Mouse (Mus musculus) hindbrain, embryonic 14.5 days (tissue): ENCODE data around the gene Stkld1. TPM values are rescaled to one million over a fixed set of nuclear protein-coding genes. Genes with fewer than 3 reads are reported as not detected.

Experiments used
- ATAC-seq: fragments of 200-750 bp; cut with Nextera tagmentation; 2 replicates; pipeline ENCODE4 v1.8.0; 2017; ENCODE audit warnings: moderate number of reproducible peaks, mild to moderate bottlenecking, moderate TSS enrichment, moderate library complexity; ENCODE audit not compliant: low FRiP score
- DNase-seq: peaks from one replicate; pipeline ENCODE4 v3.0.0-alpha.2; 2015; ENCODE audit warnings: low spot score
- H3K27ac ChIP-seq: fragments of 300-500 bp; sonication (generic); 2 replicates; pipeline ENCODE4 v1.5.1; 2014; ENCODE audit warnings: mild to moderate bottlenecking, moderate library complexity
- H3K27me3 ChIP-seq: fragments of 300-500 bp; sonication (generic); 2 replicates; pipeline ENCODE4 v1.6.1; 2014; ENCODE audit warnings: mild to moderate bottlenecking, low read length, mixed read lengths; ENCODE audit not compliant: control insufficient read depth, insufficient read depth
- H3K36me3 ChIP-seq: fragments of 300-500 bp; sonication (generic); replicated peaks from 2 replicates; pipeline ENCODE4 v1.6.1; 2014; ENCODE audit not compliant: control insufficient read depth, insufficient read depth
- H3K4me1 ChIP-seq: fragments of 300-500 bp; sonication (generic); replicated peaks from 2 replicates; pipeline ENCODE4 v1.6.1; 2014; ENCODE audit warnings: antibody characterized with exemption, low read length, mixed read lengths; ENCODE audit not compliant: control insufficient read depth, insufficient read depth
- H3K4me2 ChIP-seq: fragments of 300-500 bp; sonication (generic); replicated peaks from 2 replicates; pipeline ENCODE4 v1.6.1; 2014; ENCODE audit warnings: mild to moderate bottlenecking, moderate library complexity
- H3K4me3 ChIP-seq: fragments of 300-500 bp; sonication (generic); replicated peaks from 2 replicates; pipeline ENCODE4 v1.5.1; 2014; ENCODE audit warnings: mild to moderate bottlenecking, low read length
- H3K9ac ChIP-seq: fragments of 300-500 bp; sonication (generic); 2 replicates; pipeline ENCODE4 v1.6.1; 2014
- H3K9me3 ChIP-seq: fragments of 300-500 bp; sonication (generic); 2 replicates; pipeline ENCODE4 v1.6.1; 2016; ENCODE audit warnings: low read length; ENCODE audit not compliant: control insufficient read depth
- WGBS: fragments of 180-500 bp; shearing (Covaris S2); extraction: QIAGEN DNeasy Blood & Tissue Kit; methylation state at CpG from one replicate; pipeline ENCODE4 v1.1.7; 2014; 5-methylcytosine and 5-hydroxymethylcytosine counted together
- polyA plus RNA-seq: library from polyadenylated mRNA; unstranded; fragments of >200 nt; fragmentation: Nextera tagmentation; extraction: Ambion mirVana; gene quantifications from 2 replicates; pipeline ENCODE4 v1.2.1, GENCODE M21; 2014

The Stkld1 gene
- polyA plus RNA-seq, 1 experiment from 2014 or later: not detected

- Histone ChIP-seq H3K36me3 (peaks cover 44% of the 10 kb centered on the region), H3K27me3 (no peaks in the 10 kb centered on the region), H3K4me3 (no peak overlapping the region), H3K9ac (no peak overlapping the region), H3K4me2 (no peak overlapping the region), H3K27ac (no peak overlapping the region), H3K4me1 (peaks cover 36% of the 10 kb centered on the region), H3K9me3 (no peaks in the 10 kb centered on the region)
- 83% methylated on average over 3 of the region's 3 CpGs for WGBS
- no peak for DNase-seq
- no peak for ATAC-seq
Observed at GRCm38 (mm10) chr2:26906431-26906830, 27.4 kb upstream of the Stkld1 start.

DNA sequence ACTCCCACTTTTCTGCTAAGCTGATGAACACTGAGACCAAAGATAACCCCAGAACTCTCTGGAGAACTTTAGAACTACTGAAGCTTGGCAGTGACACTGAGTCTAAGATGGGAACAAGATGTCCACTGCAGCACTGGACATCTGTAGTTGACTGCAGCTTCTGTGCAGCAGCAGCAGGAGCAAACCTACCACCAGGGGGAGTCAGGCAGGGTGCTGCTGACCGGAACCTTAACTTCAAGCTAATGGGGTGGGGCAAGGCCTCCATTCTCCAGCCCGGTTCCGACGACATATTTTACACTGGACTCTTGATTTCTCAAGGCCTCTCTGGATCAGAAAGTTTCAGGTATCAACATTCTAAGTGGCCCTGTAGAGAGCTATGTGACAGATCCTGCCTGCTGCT is 26.7 kb upstream of the Stkld1 start:
- ATAC-seq: no peak
- Histone ChIP-seq H3K9me3 (no peaks in the 10 kb centered on the region), H3K9ac (no peak overlapping the region), H3K4me1 (peaks cover 38% of the 10 kb centered on the region), H3K27me3 (no peaks in the 10 kb centered on the region), H3K4me3 (no peak overlapping the region), H3K27ac (no peak overlapping the region), H3K4me2 (no peak overlapping the region), H3K36me3 (peaks cover 50% of the 10 kb centered on the region)
- 62% methylated on average over 4 of the region's 4 CpGs for WGBS
- no peak for DNase-seq

DNA sequence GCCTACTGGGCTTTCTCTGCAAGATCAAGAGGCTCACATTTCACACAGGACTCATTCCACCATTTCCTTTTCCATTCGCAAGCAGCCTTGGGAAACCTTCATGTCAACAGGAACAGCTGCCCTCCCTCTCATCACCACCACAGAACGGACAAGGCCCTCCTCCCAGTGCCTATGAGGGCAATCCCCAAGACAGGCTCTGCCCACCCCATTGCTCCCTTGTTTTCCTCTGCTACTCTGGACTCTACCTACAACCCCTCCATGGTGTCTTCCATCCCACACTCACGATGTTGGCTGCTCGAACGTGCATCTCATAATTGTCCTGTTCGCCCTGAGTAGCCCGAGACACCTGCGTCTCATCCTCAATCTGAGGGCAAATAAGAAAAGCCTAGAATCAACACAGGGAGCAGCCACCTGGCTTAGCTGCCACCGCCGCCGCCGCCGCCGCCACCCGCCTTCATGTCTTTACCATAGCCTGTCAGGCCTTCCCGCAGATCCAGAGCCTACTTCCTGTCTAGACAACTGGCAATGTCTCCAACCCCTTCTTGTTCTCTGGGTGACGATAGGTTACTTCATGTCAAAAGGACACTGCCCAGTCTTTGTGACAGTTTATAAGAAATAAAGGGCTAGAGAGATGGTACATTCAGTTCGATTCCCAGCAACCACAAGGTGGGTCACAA is 25.0 kb upstream of the Stkld1 start:
- WGBS: 90% methylated on average over 18 of the region's 18 CpGs
- H3K9me3 ChIP-seq: no peaks in the 10 kb centered on the region
- peak overlapping the region; percentile 78 for H3K4me3 ChIP-seq
- peaks cover 33% of the 10 kb centered on the region for H3K4me1 ChIP-seq
- peaks cover 67% of the 10 kb centered on the region for H3K36me3 ChIP-seq
- no peak for DNase-seq
- no peaks in the 10 kb centered on the region for H3K27me3 ChIP-seq
- peak overlapping the region; percentile 84 for H3K9ac ChIP-seq
- ATAC-seq: no peak
- no peak overlapping the region for H3K27ac ChIP-seq
- peak overlapping the region; percentile 78 for H3K4me2 ChIP-seq

DNA sequence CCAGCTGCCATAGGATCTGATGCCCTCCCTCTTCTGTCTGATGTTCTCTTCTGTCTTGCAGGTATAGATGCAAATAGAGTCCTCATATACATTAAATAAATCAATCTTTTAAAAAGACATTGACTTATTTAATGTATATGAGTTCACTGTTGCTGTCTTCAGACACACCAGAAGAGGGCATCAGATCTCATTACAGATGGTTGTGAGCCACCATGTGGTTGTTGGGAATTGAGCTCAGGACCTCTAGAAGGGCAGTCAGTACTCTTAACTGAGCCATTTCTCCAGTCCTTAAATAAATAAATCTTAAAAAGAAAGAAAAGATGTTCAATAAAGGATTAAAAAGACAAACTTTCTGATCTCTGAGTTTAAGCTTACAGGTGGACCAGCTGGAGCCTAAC is 24.5 kb upstream of the Stkld1 start:
- DNase-seq: no peak
- H3K4me1 ChIP-seq: peaks cover 31% of the 10 kb centered on the region
- no peak for ATAC-seq
- H3K9me3 ChIP-seq: no peaks in the 10 kb centered on the region
- H3K27me3 ChIP-seq: no peaks in the 10 kb centered on the region
- peak overlapping the region; percentile 78 for H3K4me2 ChIP-seq
- H3K4me3 ChIP-seq: peak overlapping the region; percentile 78
- H3K9ac ChIP-seq: peak overlapping the region; percentile 84
- peaks cover 72% of the 10 kb centered on the region for H3K36me3 ChIP-seq
- H3K27ac ChIP-seq: no peak overlapping the region

DNA sequence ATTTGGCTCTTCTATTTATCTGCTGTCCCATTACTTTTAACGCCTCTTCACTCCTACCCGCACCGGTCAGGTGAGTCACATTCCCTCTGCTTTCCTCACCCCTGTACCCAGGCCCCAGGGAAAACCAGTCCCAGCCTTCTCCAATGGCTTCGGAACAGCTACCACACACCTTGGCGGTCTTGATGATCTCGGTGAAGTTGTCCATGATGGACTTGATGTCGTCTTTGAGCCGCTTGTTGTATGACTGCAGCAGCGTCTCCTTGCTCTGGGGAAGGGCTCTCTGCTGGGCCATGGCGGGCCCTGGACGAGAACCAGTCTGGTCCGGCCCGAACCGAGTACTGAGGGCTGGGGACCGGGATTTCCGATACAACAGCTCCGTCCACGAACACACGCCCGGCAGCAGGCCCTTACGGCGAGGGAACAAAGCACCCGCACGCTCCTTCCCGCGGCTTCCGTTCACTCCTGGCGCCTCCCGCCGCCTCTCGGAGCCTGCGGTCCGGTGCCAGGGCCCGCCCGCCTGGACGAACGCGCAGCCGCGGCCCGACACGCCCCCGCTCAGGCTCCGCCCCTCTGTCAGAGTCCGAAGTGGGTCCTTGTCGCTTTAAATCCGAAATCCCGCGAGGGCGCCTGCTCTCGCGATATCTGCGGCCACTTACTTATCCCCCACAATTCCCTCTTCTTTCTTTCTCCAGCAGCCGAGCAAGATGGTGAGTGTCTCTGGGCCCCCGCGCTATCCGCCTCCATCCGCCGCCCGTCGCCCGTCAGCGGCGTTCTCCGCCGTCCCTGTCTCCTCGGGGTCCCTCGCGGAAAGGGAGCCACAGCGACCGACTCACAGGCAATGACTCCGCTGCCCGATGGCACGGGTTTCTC is 23.5 kb upstream of the Stkld1 start, which contains the start of the genes Med22 and Rpl7a:
Gene Med22, minus strand, starts transcription at position 554 of the 870 bp plus-strand sequence.
Gene Rpl7a, plus strand, starts transcription at position 641 of the 870 bp plus-strand sequence.
- Histone ChIP-seq H3K4me1 (peaks cover 35% of the 10 kb centered on the region), H3K27me3 (no peaks in the 10 kb centered on the region), H3K36me3 (peaks cover 67% of the 10 kb centered on the region), H3K27ac (peak within 1 kb of the TSS; percentile 91), H3K9ac (peak within 1 kb of the TSS; percentile 91), H3K4me2 (peak within 1 kb of the TSS; percentile 100), H3K9me3 (no peaks in the 10 kb centered on the region), H3K4me3 (peak within 1 kb of the TSS; percentile 78)
- under 1% methylated on average over 69 of the region's 74 CpGs for WGBS
- ATAC-seq (peak; percentile 91), DNase-seq (peak; percentile 100)

DNA sequence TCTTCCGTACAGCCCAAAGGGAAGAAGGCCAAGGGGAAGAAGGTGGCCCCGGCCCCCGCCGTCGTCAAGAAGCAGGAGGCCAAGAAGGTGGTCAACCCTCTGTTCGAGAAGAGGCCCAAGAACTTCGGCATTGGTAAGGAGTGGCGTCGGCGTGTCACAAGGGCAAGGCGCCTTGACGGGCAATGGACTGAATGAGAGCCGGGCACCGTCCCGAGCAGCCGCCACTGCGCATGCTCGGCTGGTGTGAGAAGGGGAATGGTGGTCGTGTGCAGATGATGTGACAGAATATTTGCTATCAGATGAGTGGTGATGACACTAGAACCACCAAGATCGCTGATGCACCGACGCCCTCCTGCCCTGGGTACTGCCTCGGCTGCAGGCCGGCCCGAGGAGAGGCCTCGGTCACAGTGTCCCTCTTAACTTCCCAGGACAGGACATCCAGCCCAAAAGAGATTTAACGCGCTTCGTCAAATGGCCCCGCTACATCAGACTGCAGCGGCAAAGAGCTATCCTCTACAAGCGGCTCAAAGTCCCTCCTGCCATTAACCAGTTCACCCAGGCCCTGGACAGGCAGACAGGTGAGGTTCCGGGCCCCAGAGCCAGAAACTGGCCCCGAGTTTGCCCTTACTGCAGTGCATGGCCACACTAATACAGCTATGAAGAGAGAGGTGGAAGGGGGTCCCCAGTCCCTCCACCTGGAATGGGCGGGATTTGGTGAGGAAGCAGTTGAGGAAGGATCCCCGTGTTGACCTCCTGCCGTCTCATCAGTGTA is 22.7 kb upstream of the Stkld1 start:
- ATAC-seq (peak; percentile 51), DNase-seq (peak; percentile 72)
- Histone ChIP-seq H3K4me1 (peaks cover 39% of the 10 kb centered on the region), H3K36me3 (peaks cover 59% of the 10 kb centered on the region), H3K4me2 (peak overlapping the region; percentile 100), H3K27me3 (no peaks in the 10 kb centered on the region), H3K9me3 (no peaks in the 10 kb centered on the region), H3K27ac (peak overlapping the region; percentile 91), H3K4me3 (peak overlapping the region; percentile 78), H3K9ac (peak overlapping the region; percentile 91)
- 2% methylated on average over 33 of the region's 37 CpGs for WGBS

DNA sequence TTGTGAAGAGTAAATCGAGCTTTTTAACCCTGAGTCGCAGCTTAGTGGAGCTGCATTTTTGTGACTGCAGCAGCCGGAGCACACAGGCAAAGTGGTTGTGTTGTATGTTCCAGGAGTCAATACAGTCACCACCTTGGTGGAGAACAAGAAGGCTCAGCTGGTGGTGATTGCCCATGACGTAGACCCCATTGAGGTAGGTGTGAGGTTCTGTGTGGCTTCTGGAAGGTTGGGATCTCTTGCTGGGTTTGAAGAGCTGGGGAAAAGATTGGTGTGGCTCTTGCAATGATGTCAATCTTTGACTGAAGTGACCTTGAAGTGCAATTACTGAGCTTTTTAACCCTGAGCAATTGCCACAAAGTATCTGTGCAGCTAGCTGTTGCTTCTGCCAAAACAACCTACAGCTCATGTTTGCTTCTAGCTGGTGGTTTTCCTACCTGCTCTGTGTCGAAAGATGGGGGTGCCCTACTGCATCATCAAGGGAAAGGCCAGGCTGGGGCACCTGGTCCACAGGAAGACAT is 21.5 kb upstream of the Stkld1 start:
- Histone ChIP-seq H3K9me3 (no peaks in the 10 kb centered on the region), H3K4me2 (peak overlapping the region; percentile 100), H3K9ac (peak overlapping the region; percentile 91), H3K36me3 (peaks cover 48% of the 10 kb centered on the region), H3K4me1 (peaks cover 46% of the 10 kb centered on the region), H3K4me3 (peak overlapping the region; percentile 78), H3K27ac (no peak overlapping the region), H3K27me3 (no peaks in the 10 kb centered on the region)
- DNase-seq (no peak), ATAC-seq (no peak)
- 72% methylated on average over 5 of the region's 5 CpGs for WGBS

DNA sequence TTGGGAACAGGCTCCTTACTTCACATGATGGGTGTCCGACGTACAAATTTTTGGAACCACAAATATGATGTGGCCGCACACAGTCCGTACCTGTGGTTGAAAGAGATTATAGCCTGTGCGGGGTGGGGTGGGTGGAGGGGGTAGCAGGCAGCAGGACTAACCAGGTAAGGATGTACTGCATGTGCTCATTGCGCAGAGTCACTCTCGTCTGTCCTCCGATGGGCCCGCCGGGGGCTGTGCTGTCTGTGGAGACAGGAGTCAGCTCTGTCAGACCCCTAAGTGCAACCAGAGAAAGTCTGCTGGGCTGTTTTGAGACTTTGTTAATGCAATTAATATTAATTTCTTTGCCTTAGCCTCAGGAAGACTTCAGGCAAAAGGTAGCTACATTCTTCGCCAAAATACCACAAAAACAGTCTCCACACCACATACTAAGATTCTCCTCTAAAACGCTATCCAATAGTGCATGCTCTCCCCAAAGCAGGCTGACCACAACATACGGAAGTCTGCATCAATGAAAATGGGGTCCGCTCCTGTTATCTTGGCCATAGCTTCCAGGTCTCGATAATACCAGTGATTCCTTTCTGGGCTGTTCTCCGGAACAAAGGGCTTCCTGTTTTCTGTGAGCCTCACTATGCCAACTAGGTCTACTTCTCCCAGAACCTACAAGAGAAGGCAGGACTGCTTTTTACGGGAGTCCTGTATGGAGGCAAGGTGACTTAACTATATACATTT is 20.3 kb upstream of the Stkld1 start:
- H3K4me3 ChIP-seq: no peak overlapping the region
- no peak for DNase-seq
- no peaks in the 10 kb centered on the region for H3K9me3 ChIP-seq
- H3K27me3 ChIP-seq: no peaks in the 10 kb centered on the region
- H3K9ac ChIP-seq: no peak overlapping the region
- H3K36me3 ChIP-seq: peaks cover 45% of the 10 kb centered on the region
- WGBS: 90% methylated on average over 17 of the region's 17 CpGs
- no peak for ATAC-seq
- H3K4me1 ChIP-seq: peaks cover 43% of the 10 kb centered on the region
- no peak overlapping the region for H3K4me2 ChIP-seq
- H3K27ac ChIP-seq: no peak overlapping the region
